Mouse (Mus musculus) right cerebral cortex, postnatal 14 days (tissue): ENCODE measurements at regions not wholly inside any gene's neighbourhood (a gene's known extent, or its start where the extent isn't known, plus 50 kb on each side); places are given as distances from the start of the nearest gene placed in this dataset.
A peak's percentile ranks its signal among the peaks of the same experiment; 100 is the strongest.

Source experiments
- DNase-seq: peaks from one replicate; pipeline ENCODE4 v3.0.0; 2022

GRCm38 (mm10) chr14:114869233-114869632 is 222.8 kb upstream of the Gpc5 start:
- no peak for DNase-seq

GRCm38 (mm10) chr14:114875101-114875500 is 216.9 kb upstream of the Gpc5 start:
- no peak for DNase-seq

- no peak for DNase-seq
These were observed 215.6 kb upstream of the Gpc5 start for GRCm38 (mm10) chr14:114876427-114876826.

GRCm38 (mm10) chr14:114877477-114877876 is 214.5 kb upstream of the Gpc5 start:
- no peak for DNase-seq

GRCm38 (mm10) chr14:114880291-114880690 is 211.7 kb upstream of the Gpc5 start:
- no peak for DNase-seq

- no peak for DNase-seq
These were observed 187.9 kb upstream of the Gpc5 start for GRCm38 (mm10) chr14:114904109-114904508.

- DNase-seq: no peak
These were observed 179.7 kb upstream of the Gpc5 start for GRCm38 (mm10) chr14:114912271-114912670.

- DNase-seq: peak; percentile 26
These were observed 178.8 kb upstream of the Gpc5 start for GRCm38 (mm10) chr14:114913238-114913637.

- no peak for DNase-seq
These were observed 146.3 kb upstream of the Gpc5 start for GRCm38 (mm10) chr14:114945744-114946143.

- DNase-seq: no peak
These were observed 145.7 kb upstream of the Gpc5 start for GRCm38 (mm10) chr14:114946321-114946720.

- no peak for DNase-seq
These were observed 143.5 kb upstream of the Gpc5 start for GRCm38 (mm10) chr14:114948341-114949155.

- no peak for DNase-seq
These were observed 142.9 kb upstream of the Gpc5 start for GRCm38 (mm10) chr14:114949156-114949496.

GRCm38 (mm10) chr14:114952280-114952679 is 139.7 kb upstream of the Gpc5 start:
- DNase-seq: no peak

- DNase-seq: no peak
These were observed 138.8 kb upstream of the Gpc5 start for GRCm38 (mm10) chr14:114953070-114953665.

- no peak for DNase-seq
These were observed 137.7 kb upstream of the Gpc5 start for GRCm38 (mm10) chr14:114954287-114954686.

- DNase-seq: no peak
These were observed 136.4 kb upstream of the Gpc5 start for GRCm38 (mm10) chr14:114955572-114955971.

GRCm38 (mm10) chr14:114960273-114960672 is 131.7 kb upstream of the Gpc5 start:
- no peak for DNase-seq

GRCm38 (mm10) chr14:114965941-114966340 is 126.1 kb upstream of the Gpc5 start:
- no peak for DNase-seq

GRCm38 (mm10) chr14:114969020-114969419 is 123.0 kb upstream of the Gpc5 start:
- no peak for DNase-seq

- DNase-seq: no peak
These were observed 110.9 kb upstream of the Gpc5 start for GRCm38 (mm10) chr14:114981120-114981519.

GRCm38 (mm10) chr14:115003223-115003622 is 88.8 kb upstream of the Gpc5 start:
- no peak for DNase-seq

- no peak for DNase-seq
These were observed 87.1 kb upstream of the Gpc5 start for GRCm38 (mm10) chr14:115004733-115005405.

- no peak for DNase-seq
These were observed 81.1 kb upstream of the Gpc5 start for GRCm38 (mm10) chr14:115010877-115011276.

GRCm38 (mm10) chr14:115015299-115015698 is 76.7 kb upstream of the Gpc5 start:
- no peak for DNase-seq
